Mouse (Mus musculus): Measurements from ENCODE around the gene Gm20509. TPM values are rescaled to one million over a fixed set of nuclear protein-coding genes. Genes with fewer than 3 reads are reported as not detected.

The Gm20509 gene
- polyA plus RNA-seq, 1 experiment = not detected

DNA sequence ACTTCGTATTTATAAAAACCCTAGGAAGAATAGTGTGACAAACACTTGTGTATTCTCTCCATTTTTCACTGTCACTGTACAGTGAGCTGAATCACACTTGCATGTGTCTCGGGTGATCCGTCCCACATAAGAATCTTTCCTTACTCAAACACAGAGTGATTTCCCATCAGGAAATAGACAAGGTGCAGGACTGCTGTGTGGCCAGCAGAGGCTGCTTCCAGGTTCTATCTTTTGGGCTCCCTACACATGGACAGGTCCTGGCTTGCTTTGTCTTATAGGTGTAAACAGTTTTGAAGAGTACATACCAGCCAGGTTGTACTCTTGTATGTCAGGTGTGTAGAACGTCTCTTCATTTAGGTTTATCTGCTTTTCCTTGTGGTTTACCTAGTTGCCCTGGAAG is 15.7 kb downstream of the Gm20509 start:
- Histone ChIP-seq H3K79me2 (ENCODE audit: control insufficient read depth, insufficient read depth) (peaks cover 28% of the 10 kb centered on the region), H3K79me3 (ENCODE audit: low read depth) (peaks cover 23% of the 10 kb centered on the region), H3ac (ENCODE audit: control insufficient read depth, insufficient read length, low read depth) (no peak overlapping the region), H3K27me3 (ENCODE audit: control insufficient read depth, insufficient read depth, insufficient read length) (no peaks in the 10 kb centered on the region), H3K36me3 (ENCODE audit: control insufficient read depth, insufficient read depth) (peaks cover 40% of the 10 kb centered on the region), H3K4me3 (ENCODE audit: insufficient read depth, poor library complexity, severe bottlenecking) (no peak overlapping the region)
- TF ChIP-seq USF1 (IDR thresholded peaks at IDR 0.05; ENCODE audit: low read depth) = no peak
- TF ChIP-seq MAX (IDR thresholded peaks at IDR 0.05) = no peak
- no peak for TF ChIP-seq CTCF (IDR thresholded peaks at IDR 0.05; ENCODE audit: control insufficient read depth, insufficient read depth, insufficient read length)
- TF ChIP-seq FOSL1 (IDR thresholded peaks at IDR 0.05; ENCODE audit: insufficient read depth, low read length, poor library complexity, severe bottlenecking) = no peak
- TF ChIP-seq MYOD1 (IDR thresholded peaks at IDR 0.05; ENCODE audit: control insufficient read depth, insufficient read length, low read depth) = no peak
- no peak for TF ChIP-seq CEBPB (IDR thresholded peaks at IDR 0.05; ENCODE audit: low read depth)
- TF ChIP-seq MYOG (IDR thresholded peaks at IDR 0.05; ENCODE audit: control insufficient read depth, extremely low read depth, insufficient read length) = no peak

DNA sequence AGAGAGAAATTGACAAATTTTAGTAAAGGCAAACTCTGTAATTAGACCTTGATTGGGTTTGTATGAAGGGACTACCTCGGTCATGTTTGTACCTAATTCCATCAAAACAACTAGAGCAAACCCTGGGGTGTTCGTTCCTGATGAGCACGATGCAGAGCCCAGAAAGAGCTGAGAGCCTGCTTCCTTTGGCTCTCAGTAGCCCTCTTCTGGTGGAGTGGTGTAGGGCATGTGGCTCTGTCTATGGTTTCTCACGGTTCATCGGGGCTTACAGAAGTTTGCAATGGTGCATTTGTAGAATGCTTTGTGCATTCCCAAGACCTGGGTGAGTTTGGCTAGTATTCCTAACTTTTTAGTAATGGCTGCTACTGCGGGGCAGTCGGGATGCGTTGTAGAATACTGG is 19.5 kb downstream of the Gm20509 start:
- peaks cover 57% of the 10 kb centered on the region for H3K36me3 ChIP-seq (ENCODE audit: control insufficient read depth, insufficient read depth)
- no peak overlapping the region for H3K4me3 ChIP-seq (ENCODE audit: insufficient read depth, poor library complexity, severe bottlenecking)
- H3K27me3 ChIP-seq (ENCODE audit: control insufficient read depth, insufficient read depth, insufficient read length) = no peaks in the 10 kb centered on the region
- H3ac ChIP-seq (ENCODE audit: control insufficient read depth, insufficient read length, low read depth) = no peak overlapping the region
- H3K79me3 ChIP-seq (ENCODE audit: low read depth) = peaks cover 2% of the 10 kb centered on the region
- no peaks in the 10 kb centered on the region for H3K79me2 ChIP-seq (ENCODE audit: control insufficient read depth, insufficient read depth)
- TF ChIP-seq MYOG (IDR thresholded peaks at IDR 0.05; ENCODE audit: control insufficient read depth, extremely low read depth, insufficient read length) = no peak
- no peak for TF ChIP-seq MAX (IDR thresholded peaks at IDR 0.05)
- no peak for TF ChIP-seq USF1 (IDR thresholded peaks at IDR 0.05; ENCODE audit: low read depth)
- no peak for TF ChIP-seq CEBPB (IDR thresholded peaks at IDR 0.05; ENCODE audit: low read depth)
- no peak for TF ChIP-seq CTCF (IDR thresholded peaks at IDR 0.05; ENCODE audit: control insufficient read depth, insufficient read depth, insufficient read length)
- no peak for TF ChIP-seq MYOD1 (IDR thresholded peaks at IDR 0.05; ENCODE audit: control insufficient read depth, insufficient read length, low read depth)
- no peak for TF ChIP-seq FOSL1 (IDR thresholded peaks at IDR 0.05; ENCODE audit: insufficient read depth, low read length, poor library complexity, severe bottlenecking)

DNA sequence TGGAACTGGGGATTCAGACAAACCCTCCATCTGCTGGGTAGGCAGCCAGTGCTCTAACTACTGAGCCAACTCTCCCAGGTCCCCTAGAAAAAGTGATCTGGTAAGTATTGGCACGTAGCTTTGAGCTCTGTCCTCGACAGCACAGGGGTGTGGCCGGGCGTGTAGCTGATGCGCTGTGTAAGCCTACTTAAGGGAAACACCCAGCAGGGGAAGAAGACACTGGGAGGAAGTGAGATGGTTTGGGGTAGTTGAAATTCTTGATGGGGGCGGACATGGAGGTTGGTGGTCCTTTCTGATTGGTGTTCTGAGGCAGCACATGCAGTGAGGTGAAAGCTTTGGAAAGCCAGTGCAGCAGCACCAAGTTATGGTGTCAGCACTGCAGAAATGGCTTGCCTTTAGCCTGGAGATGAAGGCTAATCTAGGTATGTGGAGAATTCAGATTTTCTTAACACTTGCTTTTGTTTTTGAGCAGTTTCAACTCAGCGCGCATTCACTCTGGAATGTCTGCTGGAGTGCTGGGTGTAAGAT is 22.8 kb downstream of the Gm20509 start:
- H3K27me3 ChIP-seq (ENCODE audit: control insufficient read depth, insufficient read depth, insufficient read length) = no peaks in the 10 kb centered on the region
- no peak overlapping the region for H3K4me3 ChIP-seq (ENCODE audit: insufficient read depth, poor library complexity, severe bottlenecking)
- no peaks in the 10 kb centered on the region for H3K79me3 ChIP-seq (ENCODE audit: low read depth)
- H3ac ChIP-seq (ENCODE audit: control insufficient read depth, insufficient read length, low read depth) = no peak overlapping the region
- peaks cover 67% of the 10 kb centered on the region for H3K36me3 ChIP-seq (ENCODE audit: control insufficient read depth, insufficient read depth)
- H3K79me2 ChIP-seq (ENCODE audit: control insufficient read depth, insufficient read depth) = no peaks in the 10 kb centered on the region
- TF ChIP-seq USF1 (IDR thresholded peaks at IDR 0.05; ENCODE audit: low read depth) (no peak), MAX (IDR thresholded peaks at IDR 0.05) (no peak), CTCF (IDR thresholded peaks at IDR 0.05; ENCODE audit: control insufficient read depth, insufficient read depth, insufficient read length) (no peak), CEBPB (IDR thresholded peaks at IDR 0.05; ENCODE audit: low read depth) (no peak), FOSL1 (IDR thresholded peaks at IDR 0.05; ENCODE audit: insufficient read depth, low read length, poor library complexity, severe bottlenecking) (no peak), MYOG (IDR thresholded peaks at IDR 0.05; ENCODE audit: control insufficient read depth, extremely low read depth, insufficient read length) (no peak), MYOD1 (IDR thresholded peaks at IDR 0.05; ENCODE audit: control insufficient read depth, insufficient read length, low read depth) (no peak)

DNA sequence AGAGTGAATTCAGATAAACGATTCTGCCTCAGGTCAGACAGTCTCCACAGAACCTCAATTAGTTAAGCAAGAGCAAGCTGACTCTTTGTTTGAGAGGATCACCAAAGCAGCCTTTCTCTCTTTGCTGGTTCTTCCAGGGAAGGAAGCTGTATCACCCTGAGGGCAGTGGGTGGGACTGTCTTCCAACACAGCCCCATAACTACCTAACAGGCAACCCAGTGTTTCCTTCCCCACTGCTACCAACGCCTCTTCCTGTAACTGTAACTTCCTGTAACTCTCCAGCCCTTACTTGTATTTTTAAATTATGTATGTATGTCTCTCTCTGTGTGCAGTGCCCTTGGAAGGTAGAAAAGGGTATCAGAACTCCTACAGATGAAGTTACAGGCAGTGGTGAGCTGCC is 25.2 kb downstream of the Gm20509 start:
- H3K4me3 ChIP-seq (ENCODE audit: insufficient read depth, poor library complexity, severe bottlenecking) = no peak overlapping the region
- no peak overlapping the region for H3ac ChIP-seq (ENCODE audit: control insufficient read depth, insufficient read length, low read depth)
- no peak for TF ChIP-seq USF1 (IDR thresholded peaks at IDR 0.05; ENCODE audit: low read depth)
- no peak for TF ChIP-seq FOSL1 (IDR thresholded peaks at IDR 0.05; ENCODE audit: insufficient read depth, low read length, poor library complexity, severe bottlenecking)
- no peak for TF ChIP-seq MAX (IDR thresholded peaks at IDR 0.05)
- TF ChIP-seq CEBPB (IDR thresholded peaks at IDR 0.05; ENCODE audit: low read depth) = no peak
- no peak for TF ChIP-seq CTCF (IDR thresholded peaks at IDR 0.05; ENCODE audit: control insufficient read depth, insufficient read depth, insufficient read length)
- TF ChIP-seq MYOD1 (IDR thresholded peaks at IDR 0.05; ENCODE audit: control insufficient read depth, insufficient read length, low read depth) = no peak
- H3K27me3 ChIP-seq (ENCODE audit: control insufficient read depth, insufficient read depth, insufficient read length) = no peaks in the 10 kb centered on the region
- H3K36me3 ChIP-seq (ENCODE audit: control insufficient read depth, insufficient read depth) = peaks cover 51% of the 10 kb centered on the region
- H3K79me2 ChIP-seq (ENCODE audit: control insufficient read depth, insufficient read depth) = no peaks in the 10 kb centered on the region
- H3K79me3 ChIP-seq (ENCODE audit: low read depth) = no peaks in the 10 kb centered on the region

DNA sequence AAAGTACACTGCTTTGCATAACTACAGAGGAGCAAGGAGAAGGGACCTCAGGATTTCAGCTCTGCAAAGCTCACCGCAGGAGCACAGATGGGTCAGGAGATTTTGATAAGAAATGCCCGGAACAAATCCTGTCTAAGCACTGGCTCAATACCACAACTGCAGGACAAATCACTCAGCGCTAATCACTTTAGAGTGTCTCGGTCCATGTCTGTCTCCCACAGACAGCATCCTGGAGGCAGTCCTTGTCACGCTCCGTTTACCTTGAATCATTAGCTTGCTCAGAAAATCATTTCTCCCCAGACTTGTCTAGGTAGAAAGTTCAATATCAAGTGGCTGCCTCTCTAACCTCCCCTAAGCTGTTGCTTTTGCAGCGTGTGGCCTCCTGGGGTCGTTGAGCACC is 27.6 kb downstream of the Gm20509 start:
- Histone ChIP-seq H3K79me2 (ENCODE audit: control insufficient read depth, insufficient read depth) (no peaks in the 10 kb centered on the region), H3K36me3 (ENCODE audit: control insufficient read depth, insufficient read depth) (peaks cover 33% of the 10 kb centered on the region), H3K27me3 (ENCODE audit: control insufficient read depth, insufficient read depth, insufficient read length) (no peaks in the 10 kb centered on the region), H3ac (ENCODE audit: control insufficient read depth, insufficient read length, low read depth) (no peak overlapping the region), H3K4me3 (ENCODE audit: insufficient read depth, poor library complexity, severe bottlenecking) (no peak overlapping the region), H3K79me3 (ENCODE audit: low read depth) (no peaks in the 10 kb centered on the region)
- TF ChIP-seq MAX (IDR thresholded peaks at IDR 0.05) (no peak), MYOD1 (IDR thresholded peaks at IDR 0.05; ENCODE audit: control insufficient read depth, insufficient read length, low read depth) (no peak), CTCF (IDR thresholded peaks at IDR 0.05; ENCODE audit: control insufficient read depth, insufficient read depth, insufficient read length) (no peak), FOSL1 (IDR thresholded peaks at IDR 0.05; ENCODE audit: insufficient read depth, low read length, poor library complexity, severe bottlenecking) (no peak), USF1 (IDR thresholded peaks at IDR 0.05; ENCODE audit: low read depth) (no peak), CEBPB (IDR thresholded peaks at IDR 0.05; ENCODE audit: low read depth) (no peak)

DNA sequence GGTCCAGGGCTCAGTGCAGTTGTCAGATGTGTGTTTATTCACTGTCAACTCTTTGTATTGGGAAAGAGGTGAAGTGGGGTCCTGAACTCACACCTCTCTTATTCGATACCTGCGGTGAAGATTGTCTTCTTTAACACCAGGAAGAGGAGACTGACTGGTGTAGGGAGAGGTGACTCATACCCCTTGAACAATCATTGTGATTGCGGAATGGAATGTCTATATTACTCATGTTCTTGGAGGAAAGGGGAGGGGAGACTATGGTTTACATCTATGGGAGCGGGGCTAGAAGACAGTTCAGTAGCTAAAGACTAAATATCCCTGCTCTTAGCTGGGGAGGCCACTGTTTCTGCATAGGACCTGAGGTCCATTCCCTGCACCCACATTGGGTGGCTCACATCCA is 28.3 kb downstream of the Gm20509 start:
- TF ChIP-seq USF1 (IDR thresholded peaks at IDR 0.05; ENCODE audit: low read depth) (no peak), MYOG (IDR thresholded peaks at IDR 0.05; ENCODE audit: control insufficient read depth, extremely low read depth, insufficient read length) (no peak), MAX (IDR thresholded peaks at IDR 0.05) (no peak), CEBPB (IDR thresholded peaks at IDR 0.05; ENCODE audit: low read depth) (peak; percentile 37), FOSL1 (IDR thresholded peaks at IDR 0.05; ENCODE audit: insufficient read depth, low read length, poor library complexity, severe bottlenecking) (no peak)

More for the DNA sequence above, 28.3 kb downstream of the Gm20509 start:
- Histone ChIP-seq H3K27me3 (ENCODE audit: control insufficient read depth, insufficient read depth, insufficient read length) (no peaks in the 10 kb centered on the region), H3K79me3 (ENCODE audit: low read depth) (no peaks in the 10 kb centered on the region), H3K79me2 (ENCODE audit: control insufficient read depth, insufficient read depth) (no peaks in the 10 kb centered on the region), H3K36me3 (ENCODE audit: control insufficient read depth, insufficient read depth) (peaks cover 27% of the 10 kb centered on the region), H3ac (ENCODE audit: control insufficient read depth, insufficient read length, low read depth) (no peak overlapping the region), H3K4me3 (ENCODE audit: insufficient read depth, poor library complexity, severe bottlenecking) (no peak overlapping the region)

Measured in C2C12 (cell line).